Mouse (Mus musculus) liver, embryonic 11.5 days (tissue): Measurements from ENCODE around the gene Olfr270. TPM values are rescaled to one million over a fixed set of nuclear protein-coding genes. Genes with fewer than 3 reads are reported as not detected.

Experiments used
- ATAC-seq: fragments of 200-750 bp; cut with Nextera tagmentation; replicated peaks from 2 replicates; pipeline ENCODE4 v1.8.0; 2017; ENCODE audit warnings: moderate number of reproducible peaks, mild to moderate bottlenecking, moderate TSS enrichment, moderate library complexity; ENCODE audit not compliant: low FRiP score
- DNase-seq: peaks from one replicate; pipeline ENCODE4 v3.0.0-alpha.2; 2017; ENCODE audit warnings: low spot score
- H3K27ac ChIP-seq: fragments of 300-500 bp; sonication (generic); 2 replicates; pipeline ENCODE4 v1.5.1; 2014; ENCODE audit warnings: mild to moderate bottlenecking, low read depth, low read length, control low read depth
- H3K27me3 ChIP-seq: fragments of 300-500 bp; sonication (generic); replicated peaks from 2 replicates; pipeline ENCODE4 v1.6.1; 2014; ENCODE audit warnings: low read length, mixed read lengths; ENCODE audit not compliant: control insufficient read depth, insufficient read depth
- H3K36me3 ChIP-seq: fragments of 300-500 bp; sonication (generic); 2 replicates; pipeline ENCODE4 v1.6.1; 2014; ENCODE audit warnings: mild to moderate bottlenecking, low read length, moderate library complexity, mixed read lengths; ENCODE audit not compliant: control insufficient read depth, insufficient read depth
- H3K4me1 ChIP-seq: fragments of 300-500 bp; sonication (generic); replicated peaks from 2 replicates; pipeline ENCODE4 v1.6.1; 2014; ENCODE audit warnings: low read length, mixed read lengths; ENCODE audit not compliant: control insufficient read depth, insufficient read depth
- H3K4me2 ChIP-seq: fragments of 300-500 bp; sonication (generic); 2 replicates; pipeline ENCODE4 v1.6.1; 2014; ENCODE audit warnings: mild to moderate bottlenecking, control low read depth, moderate library complexity
- H3K4me3 ChIP-seq: fragments of 300-500 bp; sonication (generic); 2 replicates; pipeline ENCODE4 v1.5.1; 2014; ENCODE audit warnings: low read depth, low read length, control low read depth
- H3K9ac ChIP-seq: fragments of 300-500 bp; sonication (generic); 2 replicates; pipeline ENCODE4 v1.6.1; 2014; ENCODE audit warnings: low read depth, low read length, control low read depth
- H3K9me3 ChIP-seq: fragments of 300-500 bp; sonication (generic); 2 replicates; pipeline ENCODE4 v1.6.1; 2016; ENCODE audit warnings: low read length, inconsistent platforms, mixed read lengths; ENCODE audit not compliant: control insufficient read depth
- WGBS: fragments of 180-500 bp; shearing (Covaris S2); extraction: QIAGEN DNeasy Blood & Tissue Kit; methylation state at CpG from one replicate; pipeline ENCODE4 v1.1.7; 2014; 5-methylcytosine and 5-hydroxymethylcytosine counted together
- polyA plus RNA-seq: library from polyadenylated mRNA; unstranded; fragments of >200 nt; fragmentation: Nextera tagmentation; extraction: Ambion mirVana; gene quantifications from 2 replicates; pipeline ENCODE4 v1.2.1, GENCODE M21; 2014

Gene Olfr270
- polyA plus RNA-seq, 1 experiment from 2014 or later, result not detected

DNA sequence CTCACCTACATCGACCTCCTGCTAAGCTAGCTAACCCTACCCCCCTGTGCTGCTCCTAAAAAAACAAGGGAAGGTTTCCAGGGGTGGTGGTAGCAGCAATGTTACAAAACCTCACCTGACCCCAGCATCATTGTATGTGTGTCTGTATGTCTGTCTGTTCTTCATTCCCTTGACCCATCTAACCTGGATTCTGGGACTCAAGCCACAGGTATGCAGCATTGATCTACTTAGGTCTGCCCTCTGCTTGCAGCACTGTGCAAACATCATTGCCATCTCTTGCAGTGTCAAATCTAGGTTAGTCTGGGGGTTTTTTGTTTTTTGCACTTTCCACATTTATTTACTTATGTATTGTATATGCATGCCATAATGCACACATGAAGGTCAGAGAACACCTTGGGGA, 54.0 kb downstream of the Olfr270 start:
- H3K4me2 ChIP-seq, result no peak overlapping the region
- no peaks in the 10 kb centered on the region for H3K27me3 ChIP-seq
- no peaks in the 10 kb centered on the region for H3K4me1 ChIP-seq
- no peak overlapping the region for H3K9ac ChIP-seq
- peaks cover 4% of the 10 kb centered on the region; the same call in 1 of the 2 replicates for H3K9me3 ChIP-seq
- H3K4me3 ChIP-seq, result no peak overlapping the region
- ATAC-seq (no peak), DNase-seq (no peak)
- peaks cover 35% of the 10 kb centered on the region for H3K36me3 ChIP-seq
- 75% methylated on average over 1 of the region's 1 CpGs for WGBS
- no peak overlapping the region for H3K27ac ChIP-seq

Other genes starting within 250 kb of the Olfr270 start
- not detected in 2 replicates for gene Olfr275, start 149.9 kb upstream of the Olfr270 start, polyA plus RNA-seq
- gene Olfr273, start 105.3 kb upstream of the Olfr270 start, polyA plus RNA-seq, result not detected in 2 replicates
- gene Olfr272, start 45.4 kb upstream of the Olfr270 start, polyA plus RNA-seq, result not detected in 2 replicates
- gene Nipsnap3a, start 24.7 kb downstream of the Olfr270 start, polyA plus RNA-seq, result not detected in 2 replicates
- 67.4 and 75.1 TPM in 2 replicates for gene Nipsnap3b, start 47.3 kb downstream of the Olfr270 start, polyA plus RNA-seq
- gene Abca1, start 195.3 kb downstream of the Olfr270 start, polyA plus RNA-seq, result 16.3 and 17.5 TPM in 2 replicates